Mouse (Mus musculus): Measurements from ENCODE around the gene Swsap1. TPM values are rescaled to one million over a fixed set of nuclear protein-coding genes. Genes with fewer than 3 reads are reported as not detected.

Swsap1 gene
- polyA plus RNA-seq, 1 experiment from 2014 or later: 10.2 TPM

- Histone ChIP-seq H3K4me3 (ENCODE audit: low read depth, low read length) (no peak overlapping the region), H3K36me3 (ENCODE audit: insufficient read depth) (no peaks in the 10 kb centered on the region), H3K9me3 (ENCODE audit: low read depth, low read length) (no peaks in the 10 kb centered on the region), H3K9ac (no peak overlapping the region), H3K27me3 (ENCODE audit: insufficient read depth, low read length) (peaks cover 11% of the 10 kb centered on the region), H3K27ac (ENCODE audit: low read depth) (no peak overlapping the region), H3K4me2 (no peak overlapping the region), H3K4me1 (ENCODE audit: insufficient read depth) (no peaks in the 10 kb centered on the region)
- DNase-seq: no peak
- ATAC-seq (ENCODE audit: insufficient read depth): no peak
- 70% methylated on average over 3 of the region's 3 CpGs for whole genome bisulfite sequencing
- TF ChIP-seq CTCF (IDR thresholded peaks at IDR 0.05; ENCODE audit: low read depth): no peak
Observed at GRCm38 (mm10) chr9:21996178-21996867, 40.8 kb downstream of the Swsap1 start.

- TF ChIP-seq CTCF (IDR thresholded peaks at IDR 0.05; ENCODE audit: low read depth): no peak
- H3K27me3 ChIP-seq (ENCODE audit: insufficient read depth, low read length): no peaks in the 10 kb centered on the region
- H3K4me3 ChIP-seq (ENCODE audit: low read depth, low read length): no peak overlapping the region
- 83% methylated on average over 6 of the region's 6 CpGs for WGBS
- DNase-seq: no peak
- H3K4me1 ChIP-seq (ENCODE audit: insufficient read depth): peaks cover 7% of the 10 kb centered on the region
- no peaks in the 10 kb centered on the region for H3K9me3 ChIP-seq (ENCODE audit: low read depth, low read length)
- no peak for ATAC-seq (ENCODE audit: insufficient read depth)
- H3K9ac ChIP-seq: no peak overlapping the region
- H3K36me3 ChIP-seq (ENCODE audit: insufficient read depth): peaks cover 10% of the 10 kb centered on the region
- H3K27ac ChIP-seq (ENCODE audit: low read depth): no peak overlapping the region
- no peak overlapping the region for H3K4me2 ChIP-seq
Observed at GRCm38 (mm10) chr9:22000296-22000695, 44.7 kb downstream of the Swsap1 start.

GRCm38 (mm10) chr9:22001633-22002032 lies 46.1 kb downstream of the Swsap1 start:
- no peak overlapping the region for H3K9ac ChIP-seq
- H3K4me3 ChIP-seq (ENCODE audit: low read depth, low read length): no peak overlapping the region
- H3K27me3 ChIP-seq (ENCODE audit: insufficient read depth, low read length): no peaks in the 10 kb centered on the region
- ATAC-seq (ENCODE audit: insufficient read depth) (no peak), DNase-seq (no peak)
- H3K4me1 ChIP-seq (ENCODE audit: insufficient read depth): peaks cover 7% of the 10 kb centered on the region
- 84% methylated on average over 4 of the region's 4 CpGs for WGBS
- H3K4me2 ChIP-seq: peak overlapping the region; percentile 79; the same call in 1 of the 2 replicates
- H3K27ac ChIP-seq (ENCODE audit: low read depth): no peak overlapping the region
- TF ChIP-seq CTCF (IDR thresholded peaks at IDR 0.05; ENCODE audit: low read depth): no peak
- H3K36me3 ChIP-seq (ENCODE audit: insufficient read depth): peaks cover 23% of the 10 kb centered on the region
- H3K9me3 ChIP-seq (ENCODE audit: low read depth, low read length): no peaks in the 10 kb centered on the region

GRCm38 (mm10) chr9:22002194-22003162 lies 46.9 kb downstream of the Swsap1 start, which contains the start of the genes Ccdc151 and Prkcsh:
Ccdc151 (minus strand) TSS chr9:22002634.
Prkcsh (plus strand) TSS chr9:22002806.
- no peak for TF ChIP-seq CTCF (IDR thresholded peaks at IDR 0.05; ENCODE audit: low read depth)
- Histone ChIP-seq H3K27me3 (ENCODE audit: insufficient read depth, low read length) (no peaks in the 10 kb centered on the region), H3K4me2 (peak within 1 kb of the TSS; percentile 79), H3K9me3 (ENCODE audit: low read depth, low read length) (no peaks in the 10 kb centered on the region), H3K4me1 (ENCODE audit: insufficient read depth) (peaks cover 7% of the 10 kb centered on the region), H3K4me3 (ENCODE audit: low read depth, low read length) (peak within 1 kb of the TSS; percentile 76), H3K27ac (ENCODE audit: low read depth) (peak within 1 kb of the TSS; percentile 34; the same call in 1 of the 2 replicates), H3K9ac (peak within 1 kb of the TSS; percentile 68), H3K36me3 (ENCODE audit: insufficient read depth) (peaks cover 31% of the 10 kb centered on the region)
- 6% methylated on average over 57 of the region's 57 CpGs for WGBS
- DNase-seq (peak; percentile 99), ATAC-seq (ENCODE audit: insufficient read depth) (peak; percentile 100)

GRCm38 (mm10) chr9:22003163-22003554 lies 47.6 kb downstream of the Swsap1 start:
- Histone ChIP-seq H3K36me3 (ENCODE audit: insufficient read depth) (peaks cover 38% of the 10 kb centered on the region), H3K9ac (peak overlapping the region; percentile 68), H3K9me3 (ENCODE audit: low read depth, low read length) (no peaks in the 10 kb centered on the region), H3K27ac (ENCODE audit: low read depth) (peak overlapping the region; percentile 34; the same call in 1 of the 2 replicates), H3K4me3 (ENCODE audit: low read depth, low read length) (peak overlapping the region; percentile 76), H3K4me2 (peak overlapping the region; percentile 79), H3K4me1 (ENCODE audit: insufficient read depth) (peaks cover 7% of the 10 kb centered on the region), H3K27me3 (ENCODE audit: insufficient read depth, low read length) (no peaks in the 10 kb centered on the region)
- ATAC-seq (ENCODE audit: insufficient read depth) (peak; percentile 10), DNase-seq (peak; percentile 61)
- under 1% methylated on average over 18 of the region's 18 CpGs for WGBS
- no peak for TF ChIP-seq CTCF (IDR thresholded peaks at IDR 0.05; ENCODE audit: low read depth)

GRCm38 (mm10) chr9:22004546-22004945 lies 49.0 kb downstream of the Swsap1 start:
- Histone ChIP-seq H3K4me1 (ENCODE audit: insufficient read depth) (peaks cover 7% of the 10 kb centered on the region), H3K27ac (ENCODE audit: low read depth) (no peak overlapping the region), H3K36me3 (ENCODE audit: insufficient read depth) (peaks cover 52% of the 10 kb centered on the region), H3K9ac (no peak overlapping the region), H3K4me2 (0 out of 2 replicates have a peak overlapping the region, but pooled peaks have one; percentile 79), H3K9me3 (ENCODE audit: low read depth, low read length) (no peaks in the 10 kb centered on the region), H3K27me3 (ENCODE audit: insufficient read depth, low read length) (no peaks in the 10 kb centered on the region), H3K4me3 (ENCODE audit: low read depth, low read length) (no peak overlapping the region)
- DNase-seq (no peak), ATAC-seq (ENCODE audit: insufficient read depth) (no peak)
- no peak for TF ChIP-seq CTCF (IDR thresholded peaks at IDR 0.05; ENCODE audit: low read depth)
- 85% methylated on average over 12 of the region's 12 CpGs for WGBS

Other genes with a start within 250 kb of the Swsap1 start
- 24.2 and 24.4 TPM in 2 replicates for gene Ldlr, start 232.3 kb upstream of the Swsap1 start, polyA plus RNA-seq (2014; fragmentation: Nextera tagmentation; extraction: Ambion mirVana)
- 159 and 173 TPM in 2 replicates for gene Spc24, start 195.5 kb upstream of the Swsap1 start, polyA plus RNA-seq (2014; fragmentation: Nextera tagmentation; extraction: Ambion mirVana)
- gene Kank2, start 157.0 kb upstream of the Swsap1 start, polyA plus RNA-seq (2014; fragmentation: Nextera tagmentation; extraction: Ambion mirVana): 16.4 TPM in 2 replicates
- 1.3 and 1.9 TPM in 2 replicates for gene Angptl8, start 120.2 kb upstream of the Swsap1 start, polyA plus RNA-seq (2014; fragmentation: Nextera tagmentation; extraction: Ambion mirVana)
- 52.3 and 60.9 TPM in 2 replicates for gene Dock6, start 103.1 kb upstream of the Swsap1 start, polyA plus RNA-seq (2014; fragmentation: Nextera tagmentation; extraction: Ambion mirVana)
- gene Rab3d, start 37.6 kb upstream of the Swsap1 start, polyA plus RNA-seq (2014; fragmentation: Nextera tagmentation; extraction: Ambion mirVana): 8.6 and 8.8 TPM in 2 replicates
- gene Ccdc159, start 28.3 kb upstream of the Swsap1 start, polyA plus RNA-seq (2014; fragmentation: Nextera tagmentation; extraction: Ambion mirVana): 2.8 and 4.9 TPM in 2 replicates
- 39.5 and 40.1 TPM in 2 replicates for gene Tmem205, start 28.2 kb upstream of the Swsap1 start, polyA plus RNA-seq (2014; fragmentation: Nextera tagmentation; extraction: Ambion mirVana)
- gene Plppr2, start 18.7 kb upstream of the Swsap1 start, polyA plus RNA-seq (2014; fragmentation: Nextera tagmentation; extraction: Ambion mirVana): 7.7 and 10.2 TPM in 2 replicates
- gene Epor, start 7.8 kb downstream of the Swsap1 start, polyA plus RNA-seq (2014; fragmentation: Nextera tagmentation; extraction: Ambion mirVana): 5.3 and 6.4 TPM in 2 replicates
- gene Rgl3, start 33.7 kb downstream of the Swsap1 start, polyA plus RNA-seq (2014; fragmentation: Nextera tagmentation; extraction: Ambion mirVana): 3.8 and 5.5 TPM in 2 replicates
- 1.4 and 1.5 TPM in 2 replicates for gene Ccdc151, start 46.9 kb downstream of the Swsap1 start, polyA plus RNA-seq (2014; fragmentation: Nextera tagmentation; extraction: Ambion mirVana)
- gene Prkcsh, start 47.1 kb downstream of the Swsap1 start, polyA plus RNA-seq (2014; fragmentation: Nextera tagmentation; extraction: Ambion mirVana): 94.4 and 107 TPM in 2 replicates
- gene Elavl3, start 96.3 kb downstream of the Swsap1 start, polyA plus RNA-seq (2014; fragmentation: Nextera tagmentation; extraction: Ambion mirVana): 0.12 and 0.43 TPM in 2 replicates
- gene Gm49318, start 115.5 kb downstream of the Swsap1 start, polyA plus RNA-seq (2014; fragmentation: Nextera tagmentation; extraction: Ambion mirVana): not detected in 2 replicates
- 10.7 and 12.4 TPM in 2 replicates for gene Zfp653, start 115.6 kb downstream of the Swsap1 start, polyA plus RNA-seq (2014; fragmentation: Nextera tagmentation; extraction: Ambion mirVana)
- gene Ecsit, start 129.7 kb downstream of the Swsap1 start, polyA plus RNA-seq (2014; fragmentation: Nextera tagmentation; extraction: Ambion mirVana): 31.0 and 33.5 TPM in 2 replicates
- gene Cnn1, start 143.5 kb downstream of the Swsap1 start, polyA plus RNA-seq (2014; fragmentation: Nextera tagmentation; extraction: Ambion mirVana): 69.1 and 71.2 TPM in 2 replicates
- gene Elof1, start 161.4 kb downstream of the Swsap1 start, polyA plus RNA-seq (2014; fragmentation: Nextera tagmentation; extraction: Ambion mirVana): 196 and 212 TPM in 2 replicates
- gene Acp5, start 180.0 kb downstream of the Swsap1 start, polyA plus RNA-seq (2014; fragmentation: Nextera tagmentation; extraction: Ambion mirVana): 3.6 and 4.2 TPM in 2 replicates
- gene Pigyl, start 201.1 kb downstream of the Swsap1 start, polyA plus RNA-seq (2014; fragmentation: Nextera tagmentation; extraction: Ambion mirVana): 70.8 and 73.8 TPM in 2 replicates
- 0.53 and 0.68 TPM in 2 replicates for gene Zfp872, start 232.3 kb downstream of the Swsap1 start, polyA plus RNA-seq (2014; fragmentation: Nextera tagmentation; extraction: Ambion mirVana)

Measured in lung, embryonic 14.5 days (tissue).